Mouse (Mus musculus): ENCODE measurements around the gene Stmnd1. TPM values are rescaled to one million over a fixed set of nuclear protein-coding genes. Genes with fewer than 3 reads are reported as not detected.

Stmnd1 gene
- polyA plus RNA-seq, 1 experiment = 0.16 TPM

DNA sequence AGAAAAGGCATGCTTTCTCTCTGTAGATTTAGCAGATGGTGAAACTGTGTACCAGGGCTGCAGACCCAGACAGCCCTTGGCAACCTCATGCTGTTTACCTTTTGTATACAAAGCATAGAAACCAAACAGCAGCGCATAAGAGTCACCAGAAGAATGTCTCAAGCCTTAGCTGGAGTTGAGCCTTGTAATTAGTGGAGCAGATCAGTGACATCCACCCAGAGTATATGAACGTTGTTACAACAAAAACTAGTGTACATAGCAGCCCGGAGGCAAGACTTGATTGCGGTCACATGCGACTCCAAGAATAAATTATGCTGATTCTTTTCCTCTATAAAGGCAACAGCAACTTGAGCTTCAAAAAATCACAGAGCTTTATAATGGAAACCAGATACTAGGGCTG is 14.9 kb downstream of the Stmnd1 start:
- Histone ChIP-seq H3K4me3 (ENCODE audit: control insufficient read depth, low read depth, low read length) (no peak overlapping the region), H3K27me3 (ENCODE audit: control insufficient read depth, insufficient read depth, low read length) (no peaks in the 10 kb centered on the region), H3K27ac (ENCODE audit: control insufficient read depth, insufficient read depth, low read depth, low read length) (no peak overlapping the region), H3K36me3 (ENCODE audit: control insufficient read depth, insufficient read depth, low read length) (no peaks in the 10 kb centered on the region), H3K4me1 (ENCODE audit: control insufficient read depth, insufficient read depth, low read length) (no peaks in the 10 kb centered on the region)
- TF ChIP-seq CTCF (IDR thresholded peaks at IDR 0.05; ENCODE audit: control insufficient read depth, insufficient read depth, insufficient replicate concordance, low read depth, low read length) (no peak), POLR2A (IDR thresholded peaks at IDR 0.05; ENCODE audit: control insufficient read depth, low read depth, low read length) (no peak)

- H3K4me3 ChIP-seq (ENCODE audit: control insufficient read depth, low read depth, low read length) = no peak overlapping the region
- TF ChIP-seq POLR2A (IDR thresholded peaks at IDR 0.05; ENCODE audit: control insufficient read depth, low read depth, low read length) (no peak), CTCF (IDR thresholded peaks at IDR 0.05; ENCODE audit: control insufficient read depth, insufficient read depth, insufficient replicate concordance, low read depth, low read length) (no peak)
- H3K4me1 ChIP-seq (ENCODE audit: control insufficient read depth, insufficient read depth, low read length) = no peaks in the 10 kb centered on the region
- H3K36me3 ChIP-seq (ENCODE audit: control insufficient read depth, insufficient read depth, low read length) = no peaks in the 10 kb centered on the region
- H3K27ac ChIP-seq (ENCODE audit: control insufficient read depth, insufficient read depth, low read depth, low read length) = no peak overlapping the region
- no peaks in the 10 kb centered on the region for H3K27me3 ChIP-seq (ENCODE audit: control insufficient read depth, insufficient read depth, low read length)
Observed at GRCm38 (mm10) chr13:46290537-46290936, 17.0 kb downstream of the Stmnd1 start.

DNA sequence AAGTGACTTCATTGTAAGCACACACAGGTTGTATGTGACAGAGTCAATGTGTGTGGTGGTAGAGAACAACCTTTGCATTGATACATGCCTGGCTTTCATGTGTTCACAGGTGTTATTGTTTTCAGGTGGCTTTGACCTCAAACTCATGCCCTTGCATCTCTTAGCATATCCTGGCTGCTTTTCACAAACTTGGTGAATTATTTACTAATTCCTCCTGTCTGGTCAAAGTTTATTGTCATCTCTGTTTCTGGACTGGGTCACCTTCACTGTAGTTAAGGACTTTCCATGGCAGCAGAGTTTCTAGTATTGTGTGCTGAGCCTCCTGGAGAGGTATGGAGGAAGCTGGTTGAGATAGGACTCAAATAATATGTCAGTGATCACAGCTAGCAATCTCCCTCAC is 20.8 kb downstream of the Stmnd1 start:
- H3K27ac ChIP-seq (ENCODE audit: control insufficient read depth, insufficient read depth, low read depth, low read length) = no peak overlapping the region
- no peaks in the 10 kb centered on the region for H3K27me3 ChIP-seq (ENCODE audit: control insufficient read depth, insufficient read depth, low read length)
- TF ChIP-seq POLR2A (IDR thresholded peaks at IDR 0.05; ENCODE audit: control insufficient read depth, low read depth, low read length) = no peak
- H3K4me1 ChIP-seq (ENCODE audit: control insufficient read depth, insufficient read depth, low read length) = no peaks in the 10 kb centered on the region
- H3K36me3 ChIP-seq (ENCODE audit: control insufficient read depth, insufficient read depth, low read length) = no peaks in the 10 kb centered on the region
- no peak overlapping the region for H3K4me3 ChIP-seq (ENCODE audit: control insufficient read depth, low read depth, low read length)

- Histone ChIP-seq H3K27ac (ENCODE audit: control insufficient read depth, insufficient read depth, low read depth, low read length) (no peak overlapping the region), H3K4me1 (ENCODE audit: control insufficient read depth, insufficient read depth, low read length) (no peaks in the 10 kb centered on the region), H3K4me3 (ENCODE audit: control insufficient read depth, low read depth, low read length) (no peak overlapping the region), H3K27me3 (ENCODE audit: control insufficient read depth, insufficient read depth, low read length) (no peaks in the 10 kb centered on the region), H3K36me3 (ENCODE audit: control insufficient read depth, insufficient read depth, low read length) (no peaks in the 10 kb centered on the region)
- no peak for TF ChIP-seq POLR2A (IDR thresholded peaks at IDR 0.05; ENCODE audit: control insufficient read depth, low read depth, low read length)
- no peak for TF ChIP-seq CTCF (IDR thresholded peaks at IDR 0.05; ENCODE audit: control insufficient read depth, insufficient read depth, insufficient replicate concordance, low read depth, low read length)
Observed at GRCm38 (mm10) chr13:46297701-46298100, 24.2 kb downstream of the Stmnd1 start.

DNA sequence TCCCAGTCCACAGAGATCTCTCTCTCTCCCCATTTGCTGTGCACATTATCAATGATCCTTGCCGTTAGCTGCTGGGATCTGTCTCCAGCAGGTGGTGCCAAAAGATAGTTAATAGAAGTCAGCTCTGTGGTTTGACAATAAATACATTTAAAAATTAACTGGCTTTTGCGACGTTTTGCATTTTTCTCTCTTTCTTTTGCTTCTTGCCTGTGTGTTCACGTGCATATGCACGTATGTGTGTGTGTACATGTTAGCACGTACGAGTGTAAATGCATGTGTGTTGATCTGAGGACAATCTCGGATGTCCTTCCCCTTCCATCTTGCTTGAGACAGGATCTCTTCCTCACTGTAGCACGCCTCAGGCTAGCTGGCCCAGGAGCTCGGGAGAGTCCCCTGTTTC is 37.3 kb downstream of the Stmnd1 start:
- Histone ChIP-seq H3K4me3 (ENCODE audit: control insufficient read depth, low read depth, low read length) (no peak overlapping the region), H3K27ac (ENCODE audit: control insufficient read depth, insufficient read depth, low read depth, low read length) (no peak overlapping the region), H3K4me1 (ENCODE audit: control insufficient read depth, insufficient read depth, low read length) (no peaks in the 10 kb centered on the region), H3K36me3 (ENCODE audit: control insufficient read depth, insufficient read depth, low read length) (no peaks in the 10 kb centered on the region), H3K27me3 (ENCODE audit: control insufficient read depth, insufficient read depth, low read length) (no peaks in the 10 kb centered on the region)
- TF ChIP-seq CTCF (IDR thresholded peaks at IDR 0.05; ENCODE audit: control insufficient read depth, insufficient read depth, insufficient replicate concordance, low read depth, low read length) = no peak

GRCm38 (mm10) chr13:46313176-46313575 is 39.7 kb downstream of the Stmnd1 start:
- TF ChIP-seq CTCF (IDR thresholded peaks at IDR 0.05; ENCODE audit: control insufficient read depth, insufficient read depth, insufficient replicate concordance, low read depth, low read length) = no peak
- no peak for TF ChIP-seq POLR2A (IDR thresholded peaks at IDR 0.05; ENCODE audit: control insufficient read depth, low read depth, low read length)
- H3K4me1 ChIP-seq (ENCODE audit: control insufficient read depth, insufficient read depth, low read length) = no peaks in the 10 kb centered on the region
- no peaks in the 10 kb centered on the region for H3K27me3 ChIP-seq (ENCODE audit: control insufficient read depth, insufficient read depth, low read length)
- H3K36me3 ChIP-seq (ENCODE audit: control insufficient read depth, insufficient read depth, low read length) = no peaks in the 10 kb centered on the region
- H3K27ac ChIP-seq (ENCODE audit: control insufficient read depth, insufficient read depth, low read depth, low read length) = no peak overlapping the region
- no peak overlapping the region for H3K4me3 ChIP-seq (ENCODE audit: control insufficient read depth, low read depth, low read length)

GRCm38 (mm10) chr13:46315165-46315564 is 41.6 kb downstream of the Stmnd1 start:
- no peaks in the 10 kb centered on the region for H3K27me3 ChIP-seq (ENCODE audit: control insufficient read depth, insufficient read depth, low read length)
- no peak overlapping the region for H3K27ac ChIP-seq (ENCODE audit: control insufficient read depth, insufficient read depth, low read depth, low read length)
- H3K36me3 ChIP-seq (ENCODE audit: control insufficient read depth, insufficient read depth, low read length) = no peaks in the 10 kb centered on the region
- no peak overlapping the region for H3K4me3 ChIP-seq (ENCODE audit: control insufficient read depth, low read depth, low read length)
- no peaks in the 10 kb centered on the region for H3K4me1 ChIP-seq (ENCODE audit: control insufficient read depth, insufficient read depth, low read length)
- no peak for TF ChIP-seq CTCF (IDR thresholded peaks at IDR 0.05; ENCODE audit: control insufficient read depth, insufficient read depth, insufficient replicate concordance, low read depth, low read length)
- TF ChIP-seq POLR2A (IDR thresholded peaks at IDR 0.05; ENCODE audit: control insufficient read depth, low read depth, low read length) = no peak

GRCm38 (mm10) chr13:46326351-46326985 is 52.9 kb downstream of the Stmnd1 start:
- Histone ChIP-seq H3K27ac (ENCODE audit: control insufficient read depth, insufficient read depth, low read depth, low read length) (no peak overlapping the region), H3K4me3 (ENCODE audit: control insufficient read depth, low read depth, low read length) (no peak overlapping the region), H3K4me1 (ENCODE audit: control insufficient read depth, insufficient read depth, low read length) (no peaks in the 10 kb centered on the region), H3K27me3 (ENCODE audit: control insufficient read depth, insufficient read depth, low read length) (no peaks in the 10 kb centered on the region), H3K36me3 (ENCODE audit: control insufficient read depth, insufficient read depth, low read length) (no peaks in the 10 kb centered on the region)
- TF ChIP-seq POLR2A (IDR thresholded peaks at IDR 0.05; ENCODE audit: control insufficient read depth, low read depth, low read length) (no peak), CTCF (IDR thresholded peaks at IDR 0.05; ENCODE audit: control insufficient read depth, insufficient read depth, insufficient replicate concordance, low read depth, low read length) (no peak)
